Comparison of ENCODE assay signal across 8 mouse cellular contexts in genomic region chr13:48807481-48808031, GRCm38 (mm10).
A peak's percentile ranks its signal among the peaks of the same experiment; 100 is the strongest.
DNase-seq lines count a peak whose midpoint lies in the region; ATAC-seq and TF ChIP-seq lines count a peak whose summit lies in the region.

No protein-coding gene starts in this region.

- H3K9ac ChIP-seq in liver, adult 2 months (ENCODE audit: low read depth, low read length) = no peak overlapping the region
- no peak overlapping the region for H3K9ac ChIP-seq in liver, embryonic 12.5 days
- H3K9ac ChIP-seq in forebrain, embryonic 11.5 days (ENCODE audit: low read length) = no peak overlapping the region

- no peak overlapping the region for H3K4me2 ChIP-seq in liver, embryonic 12.5 days
- H3K4me2 ChIP-seq in forebrain, embryonic 11.5 days (ENCODE audit: low read depth, low read length, severe bottlenecking) = no peak overlapping the region

- H3K4me3 ChIP-seq in liver, adult 2 months (ENCODE audit: insufficient read depth, low read depth, low read length) = no peak overlapping the region
- no peak overlapping the region for H3K4me3 ChIP-seq in liver, embryonic 12.5 days
- H3K4me3 ChIP-seq in forebrain, embryonic 11.5 days (ENCODE audit: low read depth, low read length) = no peak overlapping the region
- H3K4me3 ChIP-seq in left cerebral cortex, adult 2 months = no peak overlapping the region

- H3K27me3 ChIP-seq in liver, adult 2 months (ENCODE audit: control insufficient read depth, insufficient read depth, low read length) = no peaks in the 10 kb centered on the region
- H3K27me3 ChIP-seq in liver, embryonic 12.5 days (replicated peaks) = no peaks in the 10 kb centered on the region
- H3K27me3 ChIP-seq in forebrain, embryonic 11.5 days (ENCODE audit: control insufficient read depth, insufficient read depth, low read length) = no peaks in the 10 kb centered on the region

- no peak for TF ChIP-seq POLR2A in liver, adult 2 months (IDR thresholded peaks at IDR 0.05; ENCODE audit: extremely low read depth, insufficient read depth, low read length)

- intact Hi-C loops in left cerebral cortex, adult 2 months (cut with DNase I) = no loop called here

- H3K27ac ChIP-seq in liver, adult 2 months (replicated peaks; ENCODE audit: insufficient read depth, low read depth, low read length) = no peak overlapping the region
- H3K27ac ChIP-seq in liver, embryonic 12.5 days = no peak overlapping the region
- no peak overlapping the region for H3K27ac ChIP-seq in forebrain, embryonic 11.5 days (ENCODE audit: low read depth, low read length)
- H3K27ac ChIP-seq in left cerebral cortex, adult 2 months = no peak overlapping the region

- ATAC-seq in liver, embryonic 12.5 days = no peak
- ATAC-seq in forebrain, embryonic 11.5 days (replicated peaks; ENCODE audit: low FRiP score) = no peak
- ATAC-seq in hematopoietic stem cell, adult 5-6 weeks (replicated peaks in 1 of 2; ENCODE audit: insufficient read depth in 1 of 2, low FRiP score in 2 of 2, low TSS enrichment in 1 of 2, low read depth in 1 of 2, poor library complexity in 2 of 2, severe bottlenecking in 2 of 2) = peak; percentile 37 to 51; a peak in 1 of 4 replicates

- H3K9me3 ChIP-seq in liver, embryonic 12.5 days (replicated peaks) = no peaks in the 10 kb centered on the region
- H3K9me3 ChIP-seq in forebrain, embryonic 11.5 days (ENCODE audit: control insufficient read depth, low read length) = no peaks in the 10 kb centered on the region

- DNase-seq in liver, adult 2 months (ENCODE audit: extremely low read depth, low read depth, low spot score) = peak; percentile 10
- peak; percentile 15 for DNase-seq in c-Kit-negative CD71-positive TER-119-positive erythroid progenitor cells, embryonic 14.5 days (ENCODE audit: low read depth, low spot score)
- peak; percentile 78 for DNase-seq in forebrain, embryonic 11.5 days (ENCODE audit: low spot score)
- peak; percentile 54 to 64 for DNase-seq in left cerebral cortex, adult 2 months (ENCODE audit: extremely low spot score in 1 of 2, low spot score in 2 of 2)
- peak; percentile 65 for DNase-seq in naive thymus-derived CD4-positive, alpha-beta T cell, adult 2 months (ENCODE audit: low read depth)
- DNase-seq in thymus, postnatal 0 days (ENCODE audit: low spot score) = peak; percentile 65

- no peaks in the 10 kb centered on the region for H3K79me2 ChIP-seq in liver, adult 2 months (ENCODE audit: control insufficient read depth, insufficient read depth, low read length)

- peak; percentile 94 for TF ChIP-seq CTCF in liver, adult 2 months (IDR thresholded peaks at IDR 0.05; ENCODE audit: low read depth, low read length)
- peak; percentile 91 for TF ChIP-seq CTCF in left cerebral cortex, adult 2 months (IDR thresholded peaks at IDR 0.05)

- H3K36me3 ChIP-seq in liver, adult 2 months (ENCODE audit: control insufficient read depth, insufficient read depth, low read length) = peaks cover 10% of the 10 kb centered on the region; the same call in 1 of the 2 replicates
- H3K36me3 ChIP-seq in liver, embryonic 12.5 days = peaks cover 86% of the 10 kb centered on the region
- peaks cover 8% of the 10 kb centered on the region; the same call in 1 of the 2 replicates for H3K36me3 ChIP-seq in forebrain, embryonic 11.5 days (ENCODE audit: control insufficient read depth, insufficient read depth, low read length)

- H3K4me1 ChIP-seq in liver, adult 2 months (ENCODE audit: control insufficient read depth, insufficient read depth, low read length) = no peaks in the 10 kb centered on the region
- 0 out of 2 replicates have a peak, but pooled peaks cover 7% of the 10 kb centered on the region for H3K4me1 ChIP-seq in liver, embryonic 12.5 days
- H3K4me1 ChIP-seq in forebrain, embryonic 11.5 days (replicated peaks; ENCODE audit: control insufficient read depth, insufficient read depth, low read length) = no peaks in the 10 kb centered on the region

- WGBS in liver, adult 2 months = 83% methylated on average over 5 of the region's 5 CpGs
- 81% methylated on average over 5 of the region's 5 CpGs for WGBS in liver, embryonic 12.5 days (ENCODE audit: insufficient replicate concordance)
- 75% methylated on average over 5 of the region's 5 CpGs for WGBS in forebrain, embryonic 11.5 days

Comparison
In these comparisons a context has a peak if more than half of its experiments do, and no peak if none do; other contexts are left out.
1. DNase-seq: peak in every context shown above with its lines; median percentile 78 in forebrain, embryonic 11.5 days; 65 in naive thymus-derived CD4-positive, alpha-beta T cell, adult 2 months; 65 in thymus, postnatal 0 days; 59 in left cerebral cortex, adult 2 months; 15 in c-Kit-negative CD71-positive TER-119-positive erythroid progenitor cells, embryonic 14.5 days; 10 in liver, adult 2 months.
2. ATAC-seq: peak in hematopoietic stem cell, adult 5-6 weeks (2 of 2); none in liver, embryonic 12.5 days (single experiment) and forebrain, embryonic 11.5 days (single experiment).